Mouse (Mus musculus): Measurements from ENCODE around the gene Grip2.

DNA sequence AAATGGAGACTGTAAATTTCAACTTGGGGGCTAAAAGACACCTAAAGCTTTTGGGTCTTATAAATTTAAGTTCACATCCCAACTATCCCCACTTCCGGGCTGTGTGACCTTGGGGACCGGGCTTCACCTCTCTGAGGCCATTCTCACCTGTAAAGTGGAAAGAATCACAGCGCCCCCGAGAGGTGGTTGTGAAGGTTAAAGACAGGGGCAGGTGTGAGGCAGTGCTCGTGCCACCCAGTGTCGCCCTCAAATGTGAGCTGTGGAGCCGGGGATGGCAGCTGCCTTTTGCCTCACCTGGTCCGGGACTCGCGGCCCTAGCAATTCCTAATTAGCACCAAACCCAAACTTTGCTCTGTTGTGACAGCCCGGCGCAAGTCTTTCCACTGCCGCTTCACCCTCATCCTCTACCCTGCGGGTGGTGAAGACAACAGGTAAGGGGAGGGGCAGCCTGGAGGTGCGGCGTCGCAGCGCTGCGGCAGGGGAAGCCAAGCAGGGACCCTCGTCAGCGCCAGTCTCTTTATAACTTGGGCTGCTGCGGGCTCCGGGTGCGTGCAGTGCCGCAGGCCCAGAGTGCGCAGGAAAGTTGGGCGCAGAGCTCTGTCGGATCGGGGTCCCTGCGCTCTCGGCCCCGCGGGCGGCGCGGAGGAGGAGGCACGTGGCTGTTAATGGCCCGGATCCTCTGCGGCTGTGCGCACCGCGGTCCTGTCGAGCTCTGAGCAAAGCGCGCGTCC lies 16.0 kb upstream of the Grip2 start:
- TF ChIP-seq POLR2A (IDR thresholded peaks at IDR 0.05; ENCODE audit: control insufficient read depth, low read depth, low read length): no peak
- no peak for TF ChIP-seq CTCF (IDR thresholded peaks at IDR 0.05; ENCODE audit: control insufficient read depth, insufficient read depth, insufficient replicate concordance, low read depth, low read length)
